Mouse (Mus musculus): ENCODE results near the gene Aptx.

- TF ChIP-seq POLR2A (IDR thresholded peaks at IDR 0.05; ENCODE audit: extremely low read depth, insufficient read depth, low read length) (no peak), CTCF (IDR thresholded peaks at IDR 0.05; ENCODE audit: extremely low read depth, insufficient read depth, low read length) (no peak)
These were observed 22.1 kb upstream of the Aptx start for GRCm38 (mm10) chr4:40725141-40725540.

Data from cortical plate, adult 2 months (tissue).